Mouse (Mus musculus) heart, adult 9 months (tissue): ENCODE measurements around the gene Rtel1.

ENCODE experiments used
- DNase-seq, 2 experiments: peaks; one replicate each; pipeline ENCODE4 v3.0.0; 2022; ENCODE audit warnings: low spot score in 2 of 2

Rtel1 gene

DNA sequence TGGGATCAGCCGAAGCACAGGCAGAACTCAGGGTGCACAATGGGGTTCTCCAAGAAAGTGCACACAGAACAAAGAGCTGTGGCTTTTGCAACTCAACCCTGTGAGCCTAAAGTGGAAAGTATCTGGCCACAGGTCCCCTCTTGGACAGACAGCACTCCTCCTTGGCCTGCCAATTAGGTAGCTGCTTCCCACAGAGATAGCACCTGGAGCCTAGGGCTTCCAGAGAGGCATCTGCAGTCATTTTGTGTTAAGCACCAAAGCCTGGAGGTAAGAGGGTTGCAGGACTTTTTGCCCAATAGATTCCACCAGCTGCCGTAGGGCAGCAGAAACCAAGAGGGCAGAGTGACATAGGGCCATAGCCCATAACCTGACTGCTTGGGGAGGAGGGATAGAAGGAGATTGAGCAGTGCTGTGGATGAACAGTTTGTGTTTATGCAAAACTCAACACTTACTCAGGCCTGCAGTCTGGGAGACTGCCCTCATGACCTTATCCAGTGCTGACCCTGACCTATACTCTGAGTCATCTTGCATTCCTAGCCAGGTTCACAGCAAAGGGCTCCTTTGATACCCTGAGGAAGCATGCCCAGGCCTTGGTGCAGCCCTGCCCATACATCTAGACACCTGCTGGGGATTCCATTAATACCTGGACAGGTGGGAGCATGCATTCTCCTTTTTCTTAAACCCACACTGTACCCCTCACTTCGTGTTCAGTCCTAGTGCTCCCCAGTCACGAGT is 70.8 kb downstream of the Rtel1 start:
- DNase-seq = no peak

GRCm38 (mm10) chr2:181391022-181391421 is 71.5 kb downstream of the Rtel1 start:
- DNase-seq = no peak

GRCm38 (mm10) chr2:181391541-181391940 is 72.0 kb downstream of the Rtel1 start:
- DNase-seq = no peak

GRCm38 (mm10) chr2:181392600-181393213 is 73.2 kb downstream of the Rtel1 start:
- peak; percentile 63 to 82 for DNase-seq

DNA sequence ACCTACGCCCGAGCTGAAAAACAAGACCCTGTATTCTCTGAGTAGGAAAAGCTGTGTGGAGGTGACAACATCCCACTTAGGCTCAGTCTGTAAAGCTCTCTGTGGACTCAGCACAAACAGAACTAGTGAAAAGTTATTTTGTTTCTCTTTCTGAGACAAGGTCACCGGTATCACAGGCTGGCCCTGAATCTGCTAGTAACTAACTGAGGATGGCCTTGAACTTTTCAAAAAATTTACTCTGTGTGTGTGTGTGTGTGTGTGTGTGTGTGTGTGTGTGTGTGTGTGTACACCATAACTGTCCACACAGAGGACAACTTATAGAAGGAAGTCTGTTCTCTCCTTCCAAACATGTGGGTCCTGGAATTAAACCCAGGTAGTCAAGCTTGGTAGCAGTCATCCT is 74.5 kb downstream of the Rtel1 start:
- no peak for DNase-seq

GRCm38 (mm10) chr2:181397207-181397761 is 77.7 kb downstream of the Rtel1 start:
- no peak for DNase-seq

DNA sequence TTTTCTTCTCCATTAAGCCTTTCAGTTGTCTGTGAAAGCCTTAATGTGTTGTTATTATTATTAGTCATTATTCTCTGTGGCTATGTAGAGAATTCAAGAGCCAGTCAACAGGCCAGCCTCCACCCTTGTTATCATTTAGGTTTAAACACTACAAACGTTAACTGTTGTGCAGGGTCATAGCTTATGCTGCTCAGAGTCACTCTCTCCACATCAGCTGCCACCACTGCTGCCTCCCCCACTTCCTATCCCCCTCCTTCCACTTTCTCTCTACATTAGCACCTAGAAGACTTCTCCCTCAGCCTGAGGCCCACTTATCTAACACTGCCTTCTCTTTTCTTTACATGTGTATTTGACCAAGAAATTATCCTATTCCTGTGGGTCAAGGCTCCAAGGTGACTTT is 82.0 kb downstream of the Rtel1 start:
- DNase-seq = no peak

DNA sequence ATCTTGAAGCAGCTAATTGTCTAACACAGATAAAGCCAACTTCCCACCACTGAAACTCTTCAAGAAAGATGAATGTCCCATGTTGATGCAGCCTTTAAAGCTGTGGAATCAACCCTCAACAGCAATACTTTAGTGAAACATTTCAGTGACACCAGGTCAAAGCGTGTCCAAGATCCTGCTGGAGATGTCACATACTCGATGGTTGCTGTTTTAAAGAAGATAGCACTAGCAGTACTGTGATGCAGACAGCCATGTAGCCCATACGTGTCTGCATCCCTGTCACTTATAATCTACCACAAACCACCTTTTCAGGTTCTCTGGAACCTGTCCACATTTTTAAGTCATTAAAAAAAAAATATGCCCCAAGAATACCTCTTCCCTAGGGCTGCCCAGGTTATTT is 84.2 kb downstream of the Rtel1 start:
- DNase-seq = no peak
